21 mouse cellular contexts compared by ENCODE assay signal in genomic region chr4:47245621-47246020, GRCm38 (mm10). TPM values are rescaled to one million over a fixed set of nuclear protein-coding genes. Genes with fewer than 3 reads are reported as not detected.
DNase-seq lines count a peak whose midpoint lies in the region; ATAC-seq and TF ChIP-seq lines count a peak whose summit lies in the region.
"Had no signal": no experiment of that assay in that cellular context is flagged by ENCODE, and none has a peak within 500 bp of the region (broad histone marks: within the 10 kb centered on the region; RNA-seq: fewer than 3 reads in every experiment).

No protein-coding gene starts in this region.

- H3K36me3 ChIP-seq in kidney, embryonic 15.5 days, result no peaks in the 10 kb centered on the region
- no peaks in the 10 kb centered on the region for H3K36me3 ChIP-seq in ES-E14 (ENCODE audit: control insufficient read depth, insufficient read depth, low read length, poor library complexity, severe bottlenecking)
- H3K36me3 ChIP-seq: embryonic facial prominence, embryonic 15.5 days; forebrain, embryonic 10.5 days; heart, embryonic 12.5 days; hindbrain, embryonic 10.5 days had no signal

- peak; percentile 70 for DNase-seq in kidney, adult 18-20 months
- DNase-seq in kidney, postnatal 25 days, result peak; percentile 68 to 76
- no peak for DNase-seq in kidney, postnatal 10 days
- no peak for DNase-seq in ES-E14 (ENCODE audit: low read depth, low spot score)
- no peak for DNase-seq in heart, adult 18-20 months
- DNase-seq: adrenal gland, postnatal 10 days; cerebellum, adult 11 months; cerebellum, adult 8-10 months; cerebellum, postnatal 14 days; embryo, embryonic 11 days; gastrocnemius, postnatal 10 days had no signal

- no peak overlapping the region for H3K9ac ChIP-seq in kidney, embryonic 15.5 days
- H3K9ac ChIP-seq in ES-E14 (ENCODE audit: insufficient read depth, low read depth, low read length, poor library complexity, severe bottlenecking), result no peak overlapping the region
- H3K9ac ChIP-seq: embryonic facial prominence, embryonic 15.5 days; heart, embryonic 12.5 days; hindbrain, embryonic 14.5 days had no signal

- H3K4me2 ChIP-seq in kidney, embryonic 15.5 days, result no peak overlapping the region
- H3K4me2 ChIP-seq: embryonic facial prominence, embryonic 15.5 days; heart, embryonic 12.5 days; hindbrain, embryonic 14.5 days had no signal

- ATAC-seq in kidney, embryonic 15.5 days (replicated peaks; ENCODE audit: low FRiP score), result no peak
- ATAC-seq: forebrain, embryonic 14.5 days had no signal

- peaks cover 18% of the 10 kb centered on the region for H3K4me1 ChIP-seq in kidney, embryonic 15.5 days
- no peaks in the 10 kb centered on the region for H3K4me1 ChIP-seq in ES-E14 (ENCODE audit: control insufficient read depth in 2 of 2, insufficient read depth in 2 of 2, low read length in 2 of 2, poor library complexity in 1 of 2)

- H3K27ac ChIP-seq in kidney, embryonic 15.5 days, result no peak overlapping the region
- no peak overlapping the region for H3K27ac ChIP-seq in ES-E14 (ENCODE audit: insufficient read depth, low read depth, low read length, poor library complexity, severe bottlenecking)
- H3K27ac ChIP-seq: embryonic facial prominence, embryonic 15.5 days; forebrain, embryonic 10.5 days; hindbrain, embryonic 10.5 days; hindbrain, embryonic 14.5 days had no signal

- H3K9me3 ChIP-seq in kidney, embryonic 15.5 days (replicated peaks), result no peaks in the 10 kb centered on the region
- no peaks in the 10 kb centered on the region for H3K9me3 ChIP-seq in ES-E14 (ENCODE audit: control insufficient read depth, insufficient read depth, low read depth, low read length)
- H3K9me3 ChIP-seq: embryonic facial prominence, embryonic 15.5 days; forebrain, embryonic 10.5 days; heart, embryonic 12.5 days; hindbrain, embryonic 10.5 days had no signal

- in situ Hi-C loops in ES-E14 (cut with MboI; ENCODE audit: low sequenced_read_pairs in 2 of 2, unreplicated experiment in 2 of 2), result no loop called here

- H3K4me3 ChIP-seq in kidney, embryonic 15.5 days (replicated peaks), result no peak overlapping the region
- peak overlapping the region; percentile 11 to 39; a peak in 1 of 4 replicates for H3K4me3 ChIP-seq in ES-E14 (ENCODE audit: insufficient read depth in 1 of 2, low read depth in 1 of 2, low read length in 2 of 2, poor library complexity in 1 of 2, severe bottlenecking in 1 of 2)
- H3K4me3 ChIP-seq: embryonic facial prominence, embryonic 15.5 days; erythroblast, embryonic 14.5 days; forebrain, embryonic 10.5 days; heart, embryonic 12.5 days; hindbrain, embryonic 10.5 days had no signal

- no peaks in the 10 kb centered on the region for H3K27me3 ChIP-seq in kidney, embryonic 15.5 days
- H3K27me3 ChIP-seq: CH12.LX; embryonic facial prominence, embryonic 15.5 days; heart, embryonic 12.5 days had no signal

- WGBS in kidney, embryonic 15.5 days, result 70% methylated on average over 18 of the region's 18 CpGs

TF ChIP-seq in ES-E14, 5 proteins besides CTCF, POLR2A, EP300 and RAD21:
- TF ChIP-seq CHD2 (IDR thresholded peaks at IDR 0.05; ENCODE audit: low read depth, low read length), result no peak
- TF ChIP-seq HCFC1 (IDR thresholded peaks at IDR 0.05; ENCODE audit: borderline replicate concordance, insufficient read depth, low read length), result no peak
- no peak for TF ChIP-seq ZC3H11A (IDR thresholded peaks at IDR 0.05; ENCODE audit: borderline replicate concordance, low read depth, low read length)
- TF ChIP-seq ZNF384 (IDR thresholded peaks at IDR 0.05; ENCODE audit: low read depth, low read length), result no peak
- TF ChIP-seq MAFK (IDR thresholded peaks at IDR 0.05; ENCODE audit: insufficient read depth, low read depth, low read length), result no peak

RNA-seq across cellular contexts. Expression of gene Col15a1, which starts 37.7 kb away (rescaled TPM):
- 21.9 and 24.0 TPM in 2 replicates for polyA plus RNA-seq in kidney, embryonic 15.5 days (2015; fragmentation: Nextera tagmentation; extraction: Ambion mirVana)
- 0.31 and 0.58 TPM in 2 replicates for total RNA-seq in ES-E14 (2012; rRNA removed)
- 10 to 100 TPM; 50.7 to 61.5 TPM for total RNA-seq in heart, adult 18-20 months (2021)
- total RNA-seq: common myeloid progenitor, adult 5-6 weeks had no signal
- polyA plus RNA-seq: erythroblast, embryonic 14.5 days had no signal

Comparison
In these comparisons a context has a peak if more than half of its experiments do, and no peak if none do; other contexts are left out.
1. DNase-seq: peak in kidney, adult 18-20 months (single experiment) and kidney, postnatal 25 days (2 of 2); none in kidney, postnatal 10 days (single experiment), ES-E14 (single experiment) and heart, adult 18-20 months (0 of 2).
2. RNA of gene Col15a1, which starts 37.7 kb away (total RNA-seq): 50.7 to 61.5 TPM in heart, adult 18-20 months; 0.31 to 0.58 TPM in ES-E14; every median in the first group is over 10 times any median in the second.